Mouse (Mus musculus) heart, embryonic 16.5 days (tissue): Measurements from ENCODE around the gene Tenm3. TPM values are rescaled to one million over a fixed set of nuclear protein-coding genes. Genes with fewer than 3 reads are reported as not detected.
A peak's percentile ranks its signal among the peaks of the same experiment; 100 is the strongest.

ENCODE experiments used
- ATAC-seq: fragments of 200-750 bp; cut with Nextera tagmentation; replicated peaks from 2 replicates; pipeline ENCODE4 v1.8.0; 2017; ENCODE audit warnings: moderate number of reproducible peaks; ENCODE audit not compliant: insufficient read depth, low FRiP score; ENCODE audit errors: extremely low read depth
- H3K27ac ChIP-seq: fragments of 300-500 bp; sonication (generic); 2 replicates; pipeline ENCODE4 v1.5.1; 2014; ENCODE audit warnings: mild to moderate bottlenecking, low read length, control low read depth, moderate library complexity
- H3K27me3 ChIP-seq: fragments of 300-500 bp; sonication (generic); 2 replicates; pipeline ENCODE4 v1.6.1; 2014; ENCODE audit warnings: low read length, mixed read lengths; ENCODE audit not compliant: control insufficient read depth, insufficient read depth
- H3K36me3 ChIP-seq: fragments of 300-500 bp; sonication (generic); 2 replicates; pipeline ENCODE4 v1.6.1; 2014; ENCODE audit not compliant: control insufficient read depth, insufficient read depth
- H3K4me1 ChIP-seq: fragments of 300-500 bp; sonication (generic); 2 replicates; pipeline ENCODE4 v1.6.1; 2014; ENCODE audit warnings: low read length, mixed read lengths; ENCODE audit not compliant: control insufficient read depth, insufficient read depth
- H3K4me2 ChIP-seq: fragments of 300-500 bp; sonication (generic); 2 replicates; pipeline ENCODE4 v1.6.1; 2014; ENCODE audit warnings: low read depth, mild to moderate bottlenecking, control low read depth, low read length
- H3K4me3 ChIP-seq: fragments of 300-500 bp; sonication (generic); 2 replicates; pipeline ENCODE4 v1.5.1; 2014; ENCODE audit warnings: mild to moderate bottlenecking, control low read depth, low read length
- H3K9ac ChIP-seq: fragments of 300-500 bp; sonication (generic); 2 replicates; pipeline ENCODE4 v1.6.1; 2014; ENCODE audit warnings: low read length, control low read depth
- H3K9me3 ChIP-seq: fragments of 300-500 bp; sonication (generic); replicated peaks from 2 replicates; pipeline ENCODE4 v1.6.1; 2016; ENCODE audit warnings: low read length; ENCODE audit not compliant: control insufficient read depth
- WGBS: fragments of 180-500 bp; shearing (Covaris S2); extraction: QIAGEN DNeasy Blood & Tissue Kit; methylation state at CpG from one replicate; pipeline ENCODE4 v1.1.7; 2014; 5-methylcytosine and 5-hydroxymethylcytosine counted together
- polyA plus RNA-seq: library from polyadenylated mRNA; unstranded; fragments of >200 nt; fragmentation: Nextera tagmentation; extraction: Ambion mirVana; gene quantifications from 2 replicates; pipeline ENCODE4 v1.2.1, GENCODE M21; 2015

Tenm3 gene
- polyA plus RNA-seq, 1 experiment from 2014 or later = 4.5 TPM

- H3K36me3 ChIP-seq = no peaks in the 10 kb centered on the region
- no peak overlapping the region for H3K9ac ChIP-seq
- no peak overlapping the region for H3K27ac ChIP-seq
- ATAC-seq = no peak
- no peaks in the 10 kb centered on the region for H3K27me3 ChIP-seq
- no peak overlapping the region for H3K4me2 ChIP-seq
- no peaks in the 10 kb centered on the region for H3K4me1 ChIP-seq
- 73% methylated on average over 7 of the region's 7 CpGs for WGBS
- H3K9me3 ChIP-seq = no peaks in the 10 kb centered on the region
- H3K4me3 ChIP-seq = no peak overlapping the region
Observed at GRCm38 (mm10) chr8:48649415-48649814, 194.3 kb downstream of the Tenm3 start.

- H3K4me3 ChIP-seq = no peak overlapping the region
- H3K4me1 ChIP-seq = no peaks in the 10 kb centered on the region
- no peaks in the 10 kb centered on the region for H3K36me3 ChIP-seq
- H3K27me3 ChIP-seq = no peaks in the 10 kb centered on the region
- H3K9ac ChIP-seq = no peak overlapping the region
- H3K27ac ChIP-seq = no peak overlapping the region
- peak overlapping the region; percentile 21; the same call in 1 of the 2 replicates for H3K4me2 ChIP-seq
- ATAC-seq = no peak
- whole genome bisulfite sequencing = 65% methylated on average over 18 of the region's 18 CpGs
- no peaks in the 10 kb centered on the region for H3K9me3 ChIP-seq
Observed at GRCm38 (mm10) chr8:48646110-48646509, 197.6 kb downstream of the Tenm3 start.

GRCm38 (mm10) chr8:48638129-48638528, 205.6 kb downstream of the Tenm3 start:
- WGBS = 81% methylated on average over 4 of the region's 4 CpGs
- Histone ChIP-seq H3K4me1 (no peaks in the 10 kb centered on the region), H3K27me3 (no peaks in the 10 kb centered on the region), H3K9me3 (no peaks in the 10 kb centered on the region), H3K27ac (no peak overlapping the region), H3K4me2 (no peak overlapping the region), H3K4me3 (no peak overlapping the region), H3K36me3 (no peaks in the 10 kb centered on the region), H3K9ac (no peak overlapping the region)
- ATAC-seq = no peak

- ATAC-seq = no peak
- Histone ChIP-seq H3K4me2 (no peak overlapping the region), H3K27ac (no peak overlapping the region), H3K4me3 (no peak overlapping the region), H3K27me3 (no peaks in the 10 kb centered on the region), H3K4me1 (no peaks in the 10 kb centered on the region), H3K9ac (no peak overlapping the region), H3K36me3 (no peaks in the 10 kb centered on the region), H3K9me3 (no peaks in the 10 kb centered on the region)
- 74% methylated on average over 5 of the region's 5 CpGs for WGBS
Observed at GRCm38 (mm10) chr8:48636979-48637378, 206.8 kb downstream of the Tenm3 start.

- H3K9me3 ChIP-seq = no peaks in the 10 kb centered on the region
- H3K4me2 ChIP-seq = no peak overlapping the region
- H3K9ac ChIP-seq = no peak overlapping the region
- ATAC-seq = no peak
- H3K27ac ChIP-seq = no peak overlapping the region
- no peak overlapping the region for H3K4me3 ChIP-seq
- H3K27me3 ChIP-seq = no peaks in the 10 kb centered on the region
- H3K4me1 ChIP-seq = no peaks in the 10 kb centered on the region
- no peaks in the 10 kb centered on the region for H3K36me3 ChIP-seq
- 46% methylated on average over 4 of the region's 4 CpGs for WGBS
Observed at GRCm38 (mm10) chr8:48635815-48636214, 207.9 kb downstream of the Tenm3 start.

GRCm38 (mm10) chr8:48633426-48633825, 210.3 kb downstream of the Tenm3 start:
- Histone ChIP-seq H3K4me2 (no peak overlapping the region), H3K4me1 (no peaks in the 10 kb centered on the region), H3K27ac (no peak overlapping the region), H3K27me3 (no peaks in the 10 kb centered on the region), H3K9me3 (no peaks in the 10 kb centered on the region), H3K4me3 (no peak overlapping the region), H3K36me3 (no peaks in the 10 kb centered on the region), H3K9ac (no peak overlapping the region)
- WGBS = 67% methylated on average over 8 of the region's 8 CpGs
- ATAC-seq = no peak

- Histone ChIP-seq H3K9me3 (no peaks in the 10 kb centered on the region), H3K4me2 (no peak overlapping the region), H3K4me1 (no peaks in the 10 kb centered on the region), H3K4me3 (no peak overlapping the region), H3K36me3 (no peaks in the 10 kb centered on the region), H3K9ac (no peak overlapping the region), H3K27ac (no peak overlapping the region), H3K27me3 (no peaks in the 10 kb centered on the region)
- 86% methylated on average over 11 of the region's 11 CpGs for WGBS
- no peak for ATAC-seq
Observed at GRCm38 (mm10) chr8:48622517-48623153, 221.1 kb downstream of the Tenm3 start.

GRCm38 (mm10) chr8:48615088-48615487, 228.7 kb downstream of the Tenm3 start:
- Histone ChIP-seq H3K4me3 (no peak overlapping the region), H3K9me3 (no peaks in the 10 kb centered on the region), H3K27me3 (no peaks in the 10 kb centered on the region), H3K9ac (no peak overlapping the region), H3K36me3 (no peaks in the 10 kb centered on the region), H3K4me1 (no peaks in the 10 kb centered on the region), H3K27ac (no peak overlapping the region), H3K4me2 (no peak overlapping the region)
- ATAC-seq = no peak
- 53% methylated on average over 8 of the region's 8 CpGs for WGBS

- no peak overlapping the region for H3K4me3 ChIP-seq
- no peaks in the 10 kb centered on the region for H3K9me3 ChIP-seq
- no peak overlapping the region for H3K27ac ChIP-seq
- WGBS = 78% methylated on average over 10 of the region's 10 CpGs
- H3K4me2 ChIP-seq = no peak overlapping the region
- no peaks in the 10 kb centered on the region for H3K36me3 ChIP-seq
- H3K27me3 ChIP-seq = no peaks in the 10 kb centered on the region
- H3K4me1 ChIP-seq = no peaks in the 10 kb centered on the region
- ATAC-seq = no peak
- no peak overlapping the region for H3K9ac ChIP-seq
Observed at GRCm38 (mm10) chr8:48611934-48612512, 231.7 kb downstream of the Tenm3 start.
